Mouse (Mus musculus): Measurements from ENCODE around the gene Mcfd2.

The Mcfd2 gene

DNA sequence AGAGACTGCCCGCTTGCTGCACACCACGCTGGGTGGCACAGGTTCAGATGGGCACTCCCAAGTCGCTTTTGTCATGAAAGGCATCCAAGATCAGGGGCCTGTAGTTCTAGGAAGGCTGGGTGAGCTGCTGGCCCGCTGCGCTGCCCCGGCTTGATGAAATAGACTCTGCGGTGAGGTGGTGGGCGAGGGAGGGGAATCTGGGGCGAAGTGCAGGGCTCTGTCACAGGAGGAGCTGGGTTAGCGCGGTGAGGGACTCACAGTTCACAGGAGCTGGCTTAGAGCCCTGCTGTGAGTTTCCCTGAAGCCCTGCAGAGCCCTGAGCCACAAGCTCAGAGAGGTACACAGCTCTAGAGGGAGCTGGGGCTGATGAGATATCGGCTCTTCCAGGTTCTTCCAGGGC, 22.4 kb upstream of the Mcfd2 start:
- DNase-seq (ENCODE audit: low spot score in 2 of 2): no peak

GRCm38 (mm10) chr17:87287197-87287777, 21.6 kb upstream of the Mcfd2 start:
- no peak for DNase-seq (ENCODE audit: low spot score in 2 of 2)

GRCm38 (mm10) chr17:87286481-87287143, 20.9 kb upstream of the Mcfd2 start:
- no peak for DNase-seq (ENCODE audit: low spot score in 2 of 2)

GRCm38 (mm10) chr17:87285731-87286465, 20.2 kb upstream of the Mcfd2 start:
- no peak for DNase-seq (ENCODE audit: low spot score in 2 of 2)

DNA sequence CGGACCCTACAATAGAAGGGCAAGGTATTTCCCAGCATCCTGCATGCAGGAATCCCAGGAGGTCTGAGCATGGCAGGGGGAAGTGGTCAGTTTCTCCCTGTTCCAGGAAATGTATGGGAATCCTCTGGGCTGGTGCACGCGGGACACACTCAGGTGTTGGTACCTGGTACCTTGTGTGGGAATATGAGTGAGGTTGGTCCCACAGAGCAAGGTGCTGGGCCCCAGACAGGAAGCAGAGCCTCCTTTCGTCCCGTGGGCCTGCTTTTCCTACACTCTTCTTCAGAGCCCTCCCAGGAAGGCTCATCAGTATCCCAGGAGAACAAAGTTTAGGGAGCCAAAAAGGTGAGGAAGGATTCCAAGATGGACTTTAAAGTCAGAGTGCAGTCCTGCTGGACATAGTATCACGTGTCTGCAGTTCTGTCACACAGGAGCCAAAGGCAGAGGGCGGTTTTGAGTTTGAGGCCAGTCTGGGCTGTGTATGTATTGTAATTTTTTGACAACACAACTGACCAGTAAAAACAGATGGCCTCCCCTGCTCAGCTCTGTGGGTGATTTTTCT, 18.8 kb upstream of the Mcfd2 start:
- DNase-seq (ENCODE audit: low spot score in 2 of 2): no peak

DNA sequence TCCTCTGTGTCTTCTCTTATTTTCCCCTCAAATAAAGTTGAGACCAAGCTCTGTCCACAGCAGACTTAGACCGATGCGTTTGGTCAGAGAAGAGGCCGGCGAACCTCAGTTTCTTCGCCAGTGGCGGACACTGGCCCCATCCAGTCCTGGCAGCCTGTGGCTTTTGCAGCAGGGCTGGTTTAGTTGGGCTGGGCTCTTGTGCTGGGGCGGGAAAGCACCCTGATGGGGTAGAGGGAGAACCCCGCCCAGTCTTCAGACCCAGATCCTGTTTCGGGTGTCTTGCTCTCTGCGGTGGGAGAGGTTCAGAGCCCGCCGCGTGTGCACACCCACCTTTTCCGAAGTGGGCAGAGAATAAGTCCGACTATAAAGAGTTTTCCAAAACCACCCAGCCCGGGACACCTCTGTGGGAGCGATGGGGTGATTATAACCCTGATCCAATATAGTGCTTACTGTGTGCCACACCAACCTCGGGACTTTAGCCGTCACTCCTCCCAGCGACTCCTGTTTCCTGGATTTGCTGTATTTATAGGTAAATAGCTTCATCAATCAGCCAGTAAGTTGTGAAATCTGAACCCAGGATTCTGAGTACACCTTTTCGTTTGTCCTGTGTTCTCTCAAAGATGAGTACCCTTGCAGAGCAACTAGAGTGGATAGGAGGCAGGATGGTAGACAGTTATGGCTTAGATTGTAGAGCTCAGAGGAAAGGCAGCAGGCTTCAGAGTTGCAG, 18.2 kb upstream of the Mcfd2 start:
- no peak for DNase-seq (ENCODE audit: low spot score in 2 of 2)

GRCm38 (mm10) chr17:87283055-87283754, 17.5 kb upstream of the Mcfd2 start:
- DNase-seq (ENCODE audit: low spot score in 2 of 2): peak in 1 of 2 experiments; percentile 34

- peak; percentile 90 to 91 for DNase-seq (ENCODE audit: low spot score in 2 of 2)
Observed at GRCm38 (mm10) chr17:87282706-87283053, 16.9 kb upstream of the Mcfd2 start, which contains the start of gene Ttc7. Gene Ttc7, plus strand, starts transcription at chr17:87282886.

DNA sequence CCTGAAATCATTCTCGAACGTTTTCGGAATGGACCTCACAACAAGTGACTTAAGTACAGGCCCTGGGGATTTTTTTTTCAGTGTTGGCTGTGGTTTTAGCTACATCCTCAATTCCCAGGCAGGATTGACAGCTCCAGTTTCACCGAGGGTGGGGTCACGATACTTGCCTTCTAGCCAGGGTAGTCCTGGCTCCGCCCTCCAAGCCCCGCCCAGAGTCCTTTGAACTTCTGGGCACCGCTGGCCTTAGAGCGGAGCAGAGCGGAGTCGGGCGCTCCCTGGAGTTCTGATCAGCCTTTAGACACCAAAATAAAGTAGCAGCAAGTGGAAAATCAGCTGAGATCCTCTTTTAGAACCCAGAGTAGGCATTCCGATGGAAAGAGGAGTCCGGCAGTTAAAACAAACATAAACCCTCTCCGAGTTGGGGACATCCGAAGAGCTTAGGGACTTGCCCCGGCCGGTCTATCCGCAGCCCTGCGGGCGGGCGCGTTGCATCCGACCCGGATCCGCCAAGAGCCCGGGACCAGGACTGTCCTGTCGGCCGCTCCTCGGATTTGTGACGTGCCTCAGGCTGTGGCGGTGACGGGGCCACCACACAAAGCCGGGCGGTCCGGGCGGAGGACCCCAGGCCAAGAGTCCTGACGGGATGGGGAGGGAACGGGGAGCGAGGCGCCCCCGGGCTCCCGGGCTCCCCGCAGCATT, 16.4 kb upstream of the Mcfd2 start:
- peak; percentile 54 to 73 for DNase-seq (ENCODE audit: low spot score in 2 of 2)

- no peak for DNase-seq (ENCODE audit: low spot score in 2 of 2)
Observed at GRCm38 (mm10) chr17:87275363-87276341, 9.9 kb upstream of the Mcfd2 start.

GRCm38 (mm10) chr17:87269454-87269853, 3.7 kb upstream of the Mcfd2 start:
- DNase-seq (ENCODE audit: low spot score in 2 of 2): no peak

DNA sequence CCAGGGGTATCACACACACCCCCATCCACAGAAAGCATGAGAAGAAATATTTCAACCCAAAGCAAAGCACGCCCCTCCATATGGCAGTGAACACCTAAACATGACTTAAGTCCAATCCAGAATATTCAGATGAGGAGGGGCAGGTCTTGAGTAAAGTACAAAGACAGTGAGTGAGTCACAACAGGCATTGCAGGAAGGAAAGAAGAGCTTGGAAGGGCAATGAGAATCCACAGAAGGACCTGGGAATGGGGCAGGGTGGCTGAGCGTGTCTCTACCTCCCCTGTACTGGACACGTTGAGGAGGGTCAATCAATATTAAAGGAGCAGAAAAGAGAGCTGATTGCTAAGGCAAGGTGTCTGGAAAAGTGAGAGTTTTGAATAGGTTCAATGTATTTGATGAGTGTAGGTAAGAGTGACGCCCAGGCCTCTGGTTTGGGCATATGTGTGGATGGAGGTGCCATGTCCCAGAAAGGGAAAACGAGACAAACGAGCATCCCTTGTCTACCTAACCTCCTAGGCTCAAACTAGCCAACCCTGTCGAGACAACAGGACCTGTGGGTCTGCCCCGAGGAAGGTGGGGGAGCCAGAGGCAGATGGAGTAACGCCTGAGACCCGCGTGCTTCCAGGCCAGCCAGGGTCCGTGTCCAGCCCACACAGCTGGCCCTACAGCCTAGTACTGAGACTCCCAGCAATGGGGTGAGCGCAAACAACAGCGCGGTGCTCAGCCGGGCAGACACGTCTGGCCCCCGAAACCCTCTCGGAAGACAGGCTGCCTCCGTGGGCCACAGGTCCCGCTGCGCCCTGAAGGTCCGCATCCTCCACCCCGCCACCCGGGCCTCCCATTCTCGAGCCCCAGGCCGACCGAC, 576 bp downstream of the Mcfd2 start:
- DNase-seq (ENCODE audit: low spot score in 2 of 2): no peak

DNA sequence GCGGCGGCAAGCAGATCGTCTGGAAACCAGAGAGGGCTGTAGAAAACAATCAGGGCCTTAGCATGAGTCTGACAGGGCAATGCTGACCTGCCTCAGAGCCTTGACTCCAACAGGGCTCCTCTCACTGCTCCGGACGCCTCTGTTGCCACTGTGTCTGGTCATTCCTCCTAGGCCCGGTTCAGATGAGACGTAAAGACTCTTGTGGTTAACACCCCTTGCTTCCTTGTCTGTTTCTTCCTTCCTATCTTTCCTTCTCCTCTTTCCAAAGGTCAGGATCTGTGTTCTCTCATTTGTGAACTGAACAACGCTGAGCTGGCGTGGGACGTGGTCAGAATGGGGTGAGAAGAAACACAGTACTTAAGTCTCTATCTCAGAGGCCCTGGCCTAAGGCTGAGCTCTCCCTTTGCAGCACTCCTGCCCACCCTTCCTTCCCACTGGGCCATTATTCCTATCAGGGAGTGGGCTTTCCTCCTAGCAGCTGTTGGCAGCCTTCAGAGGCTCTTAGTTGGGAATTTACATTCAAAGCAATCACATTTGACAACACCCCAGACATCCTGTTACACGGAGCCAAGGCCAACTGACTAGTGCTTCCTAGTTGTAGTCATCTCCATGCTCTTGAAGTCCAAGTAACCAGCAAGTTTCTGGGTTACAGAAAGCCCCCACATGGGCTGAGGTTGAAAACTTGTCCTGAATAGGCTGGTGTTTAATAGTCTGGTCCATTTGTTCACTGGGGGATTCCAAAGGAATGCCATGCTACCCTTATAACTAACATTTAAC, 1.5 kb downstream of the Mcfd2 start:
- no peak for DNase-seq (ENCODE audit: low spot score in 2 of 2)

GRCm38 (mm10) chr17:87263401-87263800, 2.3 kb downstream of the Mcfd2 start:
- no peak for DNase-seq (ENCODE audit: low spot score in 2 of 2)

GRCm38 (mm10) chr17:87255672-87256071, 10.1 kb downstream of the Mcfd2 start:
- DNase-seq (ENCODE audit: low spot score in 2 of 2): no peak

- DNase-seq (ENCODE audit: low spot score in 2 of 2): no peak
Observed at GRCm38 (mm10) chr17:87254384-87254783, 11.4 kb downstream of the Mcfd2 start.

DNA sequence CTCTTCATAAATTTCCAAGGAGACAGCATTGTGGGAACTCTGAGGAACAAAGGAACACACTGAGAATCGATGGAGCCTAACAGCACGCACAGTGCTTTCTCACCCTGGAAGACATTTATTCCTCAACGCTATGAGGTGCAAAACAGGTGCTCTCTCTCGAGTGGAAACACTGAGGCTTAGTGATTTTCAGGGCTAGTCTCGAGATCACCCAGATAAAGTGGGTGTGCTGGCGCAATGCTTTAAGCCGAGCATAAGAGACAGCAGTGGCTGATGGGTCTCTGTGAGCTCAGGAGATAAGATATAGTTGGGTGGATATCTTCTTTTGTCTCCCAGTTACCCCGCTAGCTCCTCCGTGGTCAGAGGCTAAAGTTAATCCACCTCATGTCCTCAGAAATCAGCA, 19.6 kb downstream of the Mcfd2 start:
- DNase-seq (ENCODE audit: low spot score in 2 of 2): no peak

GRCm38 (mm10) chr17:87237826-87238225, 27.9 kb downstream of the Mcfd2 start:
- no peak for DNase-seq (ENCODE audit: low spot score in 2 of 2)
